In the genomic region with DNA sequence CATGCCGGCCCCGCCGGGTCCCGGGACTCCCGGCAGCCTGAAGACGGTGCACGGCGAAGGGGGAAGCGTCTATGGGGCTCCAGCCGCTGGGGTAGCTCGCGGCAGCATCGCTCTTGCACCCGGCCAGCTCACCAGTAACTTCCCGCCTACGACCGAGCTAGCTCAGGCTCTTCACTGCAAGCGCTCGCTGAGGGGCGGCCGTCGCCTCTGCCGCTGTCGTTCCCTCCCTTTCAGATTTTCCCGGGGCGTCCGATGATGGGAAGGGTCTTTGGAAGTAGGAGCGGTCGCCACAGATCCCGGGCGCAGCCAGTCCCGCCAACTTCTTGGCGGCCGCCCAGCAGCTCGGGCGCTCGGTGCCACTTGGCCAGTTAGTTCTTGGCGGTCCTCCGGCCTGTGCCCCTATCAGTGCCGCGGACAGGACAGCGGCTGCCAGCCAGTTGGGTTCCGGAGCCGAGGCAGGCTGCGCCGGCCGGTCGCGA, we compare ENCODE assay signal across 8 mouse cellular contexts. TPM values are rescaled to one million over a fixed set of nuclear protein-coding genes. Genes with fewer than 3 reads are reported as not detected.
DNase-seq lines count a peak whose midpoint lies in the region; ATAC-seq and TF ChIP-seq lines count a peak whose summit lies in the region.

No protein-coding gene starts in this region.

- peak overlapping the region; percentile 72 for H3K9ac ChIP-seq in intestine, postnatal 0 days (ENCODE audit: low read depth, low read length)
- H3K9ac ChIP-seq in limb, embryonic 15.5 days: peak overlapping the region; percentile 56
- peak overlapping the region; percentile 33 for H3K9ac ChIP-seq in midbrain, embryonic 15.5 days
- H3K9ac ChIP-seq in stomach, embryonic 14.5 days (replicated peaks; ENCODE audit: low read depth, low read length): peak overlapping the region; percentile 60

- DNase-seq in CD4-positive, CD25-positive, alpha-beta regulatory T cell, adult 2 months (ENCODE audit: low read depth, low spot score): peak; percentile 66
- peak; percentile 49 for DNase-seq in adrenal gland, adult 8-10 months
- peak; percentile 72 for DNase-seq in embryonic facial prominence, embryonic 10.5 days (ENCODE audit: low spot score)
- DNase-seq in heart, adult 18-20 months: peak; percentile 77 to 86

- ATAC-seq in intestine, postnatal 0 days: peak; percentile 24
- 0 out of 2 replicates have a peak, but pooled peaks have one; percentile 32 for ATAC-seq in limb, embryonic 15.5 days (ENCODE audit: insufficient number of reproducible peaks, low FRiP score, low TSS enrichment, low read depth)
- ATAC-seq in midbrain, embryonic 15.5 days (replicated peaks): peak; percentile 64
- peak; percentile 15; the same call in 1 of the 2 replicates for ATAC-seq in stomach, embryonic 14.5 days (ENCODE audit: insufficient number of reproducible peaks, insufficient read depth, low FRiP score, low read depth)

- peak overlapping the region; percentile 99 for H3K4me2 ChIP-seq in intestine, postnatal 0 days (replicated peaks; ENCODE audit: low read depth)
- peak overlapping the region; percentile 95 for H3K4me2 ChIP-seq in limb, embryonic 15.5 days
- peak overlapping the region; percentile 82 for H3K4me2 ChIP-seq in midbrain, embryonic 15.5 days
- peak overlapping the region; percentile 98 for H3K4me2 ChIP-seq in stomach, embryonic 14.5 days (replicated peaks; ENCODE audit: low read depth, low read length)

- no peaks in the 10 kb centered on the region for H3K9me3 ChIP-seq in embryonic facial prominence, embryonic 10.5 days
- no peaks in the 10 kb centered on the region for H3K9me3 ChIP-seq in intestine, postnatal 0 days (ENCODE audit: control insufficient read depth)
- H3K9me3 ChIP-seq in limb, embryonic 15.5 days: no peaks in the 10 kb centered on the region
- no peaks in the 10 kb centered on the region for H3K9me3 ChIP-seq in midbrain, embryonic 15.5 days
- no peaks in the 10 kb centered on the region for H3K9me3 ChIP-seq in stomach, embryonic 14.5 days (ENCODE audit: control insufficient read depth, low read depth, low read length)

- H3K36me3 ChIP-seq in embryonic facial prominence, embryonic 10.5 days (replicated peaks): no peaks in the 10 kb centered on the region
- no peaks in the 10 kb centered on the region for H3K36me3 ChIP-seq in intestine, postnatal 0 days (ENCODE audit: control insufficient read depth, insufficient read depth)
- no peaks in the 10 kb centered on the region for H3K36me3 ChIP-seq in limb, embryonic 15.5 days
- H3K36me3 ChIP-seq in midbrain, embryonic 15.5 days (replicated peaks): no peaks in the 10 kb centered on the region
- H3K36me3 ChIP-seq in stomach, embryonic 14.5 days (ENCODE audit: control insufficient read depth, insufficient read depth, low read length): no peaks in the 10 kb centered on the region

- no peak for TF ChIP-seq CTCF in intestine, postnatal 0 days (IDR thresholded peaks at IDR 0.05; ENCODE audit: low read depth)

- peaks cover 60% of the 10 kb centered on the region for H3K27me3 ChIP-seq in embryonic facial prominence, embryonic 10.5 days (replicated peaks; ENCODE audit: low read depth, poor library complexity, severe bottlenecking)
- H3K27me3 ChIP-seq in intestine, postnatal 0 days (replicated peaks; ENCODE audit: control insufficient read depth, insufficient read depth, low read length): peaks cover 28% of the 10 kb centered on the region
- peaks cover 20% of the 10 kb centered on the region for H3K27me3 ChIP-seq in limb, embryonic 15.5 days
- peaks cover 26% of the 10 kb centered on the region for H3K27me3 ChIP-seq in midbrain, embryonic 15.5 days (replicated peaks)
- H3K27me3 ChIP-seq in stomach, embryonic 14.5 days (ENCODE audit: control insufficient read depth, insufficient read depth, low read length): peaks cover 22% of the 10 kb centered on the region

- H3K27ac ChIP-seq in embryonic facial prominence, embryonic 10.5 days (replicated peaks): peak overlapping the region; percentile 93
- H3K27ac ChIP-seq in intestine, postnatal 0 days (ENCODE audit: low read depth, low read length): peak overlapping the region; percentile 74
- peak overlapping the region; percentile 96 for H3K27ac ChIP-seq in limb, embryonic 15.5 days
- peak overlapping the region; percentile 16; the same call in 1 of the 2 replicates for H3K27ac ChIP-seq in midbrain, embryonic 15.5 days
- H3K27ac ChIP-seq in stomach, embryonic 14.5 days (ENCODE audit: low read length): peak overlapping the region; percentile 41; the same call in 1 of the 2 replicates

- peak overlapping the region; percentile 79 for H3K4me3 ChIP-seq in embryonic facial prominence, embryonic 10.5 days
- H3K4me3 ChIP-seq in intestine, postnatal 0 days (ENCODE audit: low read depth, low read length): peak overlapping the region; percentile 85
- peak overlapping the region; percentile 78 for H3K4me3 ChIP-seq in limb, embryonic 15.5 days
- peak overlapping the region; percentile 49 for H3K4me3 ChIP-seq in midbrain, embryonic 15.5 days
- H3K4me3 ChIP-seq in stomach, embryonic 14.5 days (ENCODE audit: low read depth, low read length): peak overlapping the region; percentile 69

- under 1% methylated on average over 49 of the region's 49 CpGs for WGBS in embryonic facial prominence, embryonic 10.5 days
- WGBS in intestine, postnatal 0 days: under 1% methylated on average over 49 of the region's 49 CpGs
- WGBS in limb, embryonic 15.5 days: under 1% methylated on average over 49 of the region's 49 CpGs
- WGBS in midbrain, embryonic 15.5 days: under 1% methylated on average over 46 of the region's 49 CpGs
- under 1% methylated on average over 49 of the region's 49 CpGs for WGBS in stomach, embryonic 14.5 days

- peaks cover 25% of the 10 kb centered on the region for H3K4me1 ChIP-seq in embryonic facial prominence, embryonic 10.5 days
- H3K4me1 ChIP-seq in intestine, postnatal 0 days (replicated peaks; ENCODE audit: control insufficient read depth, insufficient read depth, low read length): no peaks in the 10 kb centered on the region
- peaks cover 13% of the 10 kb centered on the region; the same call in 1 of the 2 replicates for H3K4me1 ChIP-seq in limb, embryonic 15.5 days
- H3K4me1 ChIP-seq in midbrain, embryonic 15.5 days: peaks cover 22% of the 10 kb centered on the region
- no peaks in the 10 kb centered on the region for H3K4me1 ChIP-seq in stomach, embryonic 14.5 days (ENCODE audit: control insufficient read depth, insufficient read depth, low read length)

RNA-seq across cellular contexts. Expression of a gene that starts 1.0 kb away (rescaled TPM):
- 10 to 100 TPM; 68.5 to 77.8 (median 72.5) TPM for total RNA-seq in adrenal gland, adult 8-10 months (2022)
- 1.3 and 2.0 TPM in 2 replicates for polyA plus RNA-seq in embryonic facial prominence, embryonic 10.5 days (2016; fragmentation: Nextera tagmentation; extraction: Ambion mirVana)
- 10 to 100 TPM; 10.7 to 14.4 TPM for total RNA-seq in heart, adult 18-20 months (2021)
- polyA plus RNA-seq in intestine, postnatal 0 days (2015; fragmentation: Nextera tagmentation; extraction: Ambion mirVana): 5.7 and 7.5 TPM in 2 replicates
- 13.6 and 14.8 TPM in 2 replicates for polyA plus RNA-seq in limb, embryonic 15.5 days (2015; fragmentation: Nextera tagmentation; extraction: Ambion mirVana)
- 2.5 and 2.6 TPM in 2 replicates for polyA plus RNA-seq in midbrain, embryonic 15.5 days (2015; fragmentation: Nextera tagmentation; extraction: Ambion mirVana)
- 7.0 and 8.1 TPM in 2 replicates for polyA plus RNA-seq in stomach, embryonic 14.5 days (2014; fragmentation: Nextera tagmentation; extraction: Ambion mirVana)

RNA-seq across cellular contexts. Expression of a gene that starts 10.4 kb away (rescaled TPM):
- 10 to 100 TPM; 25.7 to 32.5 (median 31.0) TPM for total RNA-seq in adrenal gland, adult 8-10 months (2022)
- polyA plus RNA-seq in embryonic facial prominence, embryonic 10.5 days (2016; fragmentation: Nextera tagmentation; extraction: Ambion mirVana): 27.4 and 29.7 TPM in 2 replicates
- total RNA-seq in heart, adult 18-20 months (2021): 10 to 100 TPM; 41.1 to 41.7 TPM
- polyA plus RNA-seq in intestine, postnatal 0 days (2015; fragmentation: Nextera tagmentation; extraction: Ambion mirVana): 15.7 and 16.2 TPM in 2 replicates
- polyA plus RNA-seq in limb, embryonic 15.5 days (2015; fragmentation: Nextera tagmentation; extraction: Ambion mirVana): 17.1 and 23.0 TPM in 2 replicates
- 31.5 TPM in 2 replicates for polyA plus RNA-seq in midbrain, embryonic 15.5 days (2015; fragmentation: Nextera tagmentation; extraction: Ambion mirVana)
- polyA plus RNA-seq in stomach, embryonic 14.5 days (2014; fragmentation: Nextera tagmentation; extraction: Ambion mirVana): 29.0 and 32.9 TPM in 2 replicates

Comparison
In these comparisons a context has a peak if more than half of its experiments do, and no peak if none do; other contexts are left out.
1. Peak in every context shown above with its lines: DNase-seq, ATAC-seq, H3K4me3 ChIP-seq and H3K27ac ChIP-seq.
2. H3K27ac ChIP-seq: peak in every context shown above with its lines; median percentile 96 in limb, embryonic 15.5 days; 93 in embryonic facial prominence, embryonic 10.5 days; 74 in intestine, postnatal 0 days; 41 in stomach, embryonic 14.5 days; 16 in midbrain, embryonic 15.5 days.